Mouse (Mus musculus) kidney, adult 18-20 months (tissue): ENCODE measurements around the gene Cdc6.
A peak's percentile ranks its signal among the peaks of the same experiment; 100 is the strongest.
"Not testable (repeated sequence)": the region's sequence is repeated elsewhere in the genome, so short reads cannot be mapped to it uniquely, and the experiment has no call there.

ENCODE experiments used
- DNase-seq: peaks from one replicate; pipeline ENCODE4 v3.0.0; 2021

Gene Cdc6

GRCm38 (mm10) chr11:98932293-98933091, 24.9 kb downstream of the Cdc6 start:
- DNase-seq = no peak

GRCm38 (mm10) chr11:98933151-98933550, 25.6 kb downstream of the Cdc6 start:
- peak; percentile 71 for DNase-seq

- not testable (repeated sequence) for DNase-seq
Measured at GRCm38 (mm10) chr11:98933847-98934246, 26.2 kb downstream of the Cdc6 start.

GRCm38 (mm10) chr11:98934367-98934766, 26.8 kb downstream of the Cdc6 start:
- DNase-seq = no peak

- peak; percentile 78 for DNase-seq
Measured at GRCm38 (mm10) chr11:98935123-98935522, 27.5 kb downstream of the Cdc6 start.

GRCm38 (mm10) chr11:98936170-98936569, 28.6 kb downstream of the Cdc6 start:
- peak; percentile 82 for DNase-seq

- peak; percentile 49 for DNase-seq
Measured at GRCm38 (mm10) chr11:98936606-98937409, 29.2 kb downstream of the Cdc6 start.

GRCm38 (mm10) chr11:98937410-98937913, 29.9 kb downstream of the Cdc6 start:
- DNase-seq = peak; percentile 91

GRCm38 (mm10) chr11:98937914-98938694, 30.5 kb downstream of the Cdc6 start:
- no peak for DNase-seq

GRCm38 (mm10) chr11:98938701-98939083, 31.1 kb downstream of the Cdc6 start:
- DNase-seq = no peak

- DNase-seq = peak; percentile 4
Measured at GRCm38 (mm10) chr11:98939084-98939952, 31.7 kb downstream of the Cdc6 start.

GRCm38 (mm10) chr11:98939953-98940641, 32.5 kb downstream of the Cdc6 start:
- DNase-seq = peak; percentile 9

GRCm38 (mm10) chr11:98940776-98941175, 33.2 kb downstream of the Cdc6 start:
- no peak for DNase-seq

GRCm38 (mm10) chr11:98941341-98941825, 33.8 kb downstream of the Cdc6 start:
- peak; percentile 79 for DNase-seq

GRCm38 (mm10) chr11:98941826-98942550, 34.4 kb downstream of the Cdc6 start:
- peak; percentile 85 for DNase-seq

- DNase-seq = no peak
Measured at GRCm38 (mm10) chr11:98942555-98942922, 34.9 kb downstream of the Cdc6 start.

GRCm38 (mm10) chr11:98942923-98943641, 35.5 kb downstream of the Cdc6 start:
- DNase-seq = peak; percentile 52

GRCm38 (mm10) chr11:98943741-98944461, 36.3 kb downstream of the Cdc6 start:
- no peak for DNase-seq
